Mouse (Mus musculus) liver, postnatal 0 days (tissue): ENCODE results near the gene Lyg2.

Experiments used
- CTCF ChIP-seq: sonication (generic); IDR thresholded peaks from 2 replicates; pipeline ENCODE4 v1.5.1; 2016; ENCODE audit warnings: antibody characterized with exemption, low read depth
- EP300 ChIP-seq: IDR thresholded peaks from 2 replicates; pipeline ENCODE4 v1.6.1; 2016; ENCODE audit warnings: antibody characterized with exemption, low read depth, mild to moderate bottlenecking

DNA sequence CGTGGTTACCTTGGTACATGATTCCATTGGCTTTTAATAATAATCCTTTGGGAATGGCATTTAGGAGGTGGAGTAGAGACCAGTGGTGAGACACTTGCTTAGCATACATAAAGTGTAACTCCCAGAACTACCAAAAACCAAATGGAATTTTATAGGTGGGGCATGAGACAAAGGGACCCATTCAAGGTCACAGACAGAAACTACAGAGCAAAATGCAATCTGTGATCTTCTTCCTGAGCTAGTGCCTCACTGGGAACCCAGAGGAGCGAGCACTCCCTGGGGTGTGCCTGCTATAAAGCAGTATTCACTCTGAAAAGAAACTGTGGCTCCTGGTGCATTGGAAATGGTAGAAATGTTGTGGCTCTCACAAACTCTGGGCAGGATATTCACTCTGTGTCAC lies 32.6 kb upstream of the Lyg2 start:
- TF ChIP-seq EP300 (no peak), CTCF (no peak)
